Mouse (Mus musculus) liver (tissue): ENCODE data around the gene Aox3.

ENCODE experiments used
- DNase-seq: peaks from one replicate; pipeline ENCODE4 v3.0.0-alpha.2; 2020; ENCODE audit warnings: mixed read lengths

Gene Aox3

GRCm38 (mm10) chr1:58213838-58214237, 100.9 kb downstream of the Aox3 start:
- DNase-seq, result no peak

- no peak for DNase-seq
These were observed 102.4 kb downstream of the Aox3 start for GRCm38 (mm10) chr1:58215353-58215752.

DNA sequence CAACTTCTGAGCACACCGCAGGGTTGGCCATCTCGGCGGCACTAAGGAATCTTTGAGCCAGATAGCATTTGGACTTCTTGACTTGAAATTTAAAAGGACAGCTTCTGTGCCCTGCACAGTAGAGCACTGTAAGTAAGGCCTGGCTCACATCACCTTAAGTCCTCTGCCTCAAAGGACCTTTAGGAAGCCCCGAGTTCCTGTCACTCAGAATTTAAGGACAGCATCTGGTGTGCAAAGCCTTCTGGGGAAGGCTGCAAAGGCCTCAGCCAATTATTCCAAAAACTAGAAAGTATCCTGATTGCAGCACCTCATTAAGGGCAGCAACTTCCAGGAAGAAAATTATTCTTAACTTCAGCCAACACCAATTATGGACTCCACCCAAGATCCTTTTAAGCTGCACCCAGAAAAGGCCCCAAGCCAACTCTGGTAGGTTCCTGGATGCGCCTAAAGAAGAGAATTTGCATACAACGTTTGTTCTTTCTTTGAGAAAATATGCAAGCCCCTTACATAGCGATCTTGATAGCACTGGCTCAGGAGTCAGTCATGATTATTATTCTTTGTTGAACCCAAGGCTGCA, 103.1 kb downstream of the Aox3 start:
- no peak for DNase-seq

- no peak for DNase-seq
These were observed 108.1 kb downstream of the Aox3 start for GRCm38 (mm10) chr1:58221070-58221469.

DNA sequence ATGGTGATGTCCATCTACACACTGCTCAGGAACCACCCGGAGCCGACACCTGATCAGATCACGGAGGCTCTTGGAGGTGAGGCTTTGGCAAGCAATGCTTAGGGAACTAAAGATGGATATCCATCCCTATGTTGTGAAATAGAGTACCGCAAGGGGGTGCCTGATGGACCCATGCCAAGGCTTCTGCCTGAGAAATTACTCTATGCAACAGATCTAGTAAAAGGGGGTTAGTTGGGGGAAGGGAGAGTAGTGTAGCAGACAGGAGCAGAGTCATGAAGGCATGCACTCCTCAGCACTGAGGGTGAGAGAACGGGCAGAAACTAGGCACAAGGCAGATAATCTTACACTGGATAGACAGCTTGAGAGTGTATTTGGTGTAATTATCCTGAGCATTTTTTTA, 108.9 kb downstream of the Aox3 start:
- no peak for DNase-seq

DNA sequence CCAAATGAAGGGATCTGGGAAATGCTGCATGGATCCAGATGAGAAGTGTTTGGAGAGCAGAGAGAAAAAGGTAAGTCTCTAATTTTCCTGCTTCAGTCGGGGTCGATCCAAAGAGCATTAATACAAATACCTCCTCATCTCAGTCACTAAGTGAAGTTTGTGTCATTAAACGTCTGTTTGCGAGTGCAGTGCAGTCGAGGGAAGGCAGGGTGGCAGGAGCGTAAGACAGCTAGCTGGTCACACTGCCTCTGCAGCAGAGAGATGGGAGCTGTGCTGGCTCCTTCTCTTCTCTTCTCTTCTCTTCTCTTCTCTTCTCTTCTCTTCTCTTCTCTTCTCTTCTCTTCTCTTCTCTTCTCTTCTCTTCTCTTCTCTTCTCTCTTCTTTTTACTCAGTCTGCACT, 115.2 kb downstream of the Aox3 start:
- no peak for DNase-seq

DNA sequence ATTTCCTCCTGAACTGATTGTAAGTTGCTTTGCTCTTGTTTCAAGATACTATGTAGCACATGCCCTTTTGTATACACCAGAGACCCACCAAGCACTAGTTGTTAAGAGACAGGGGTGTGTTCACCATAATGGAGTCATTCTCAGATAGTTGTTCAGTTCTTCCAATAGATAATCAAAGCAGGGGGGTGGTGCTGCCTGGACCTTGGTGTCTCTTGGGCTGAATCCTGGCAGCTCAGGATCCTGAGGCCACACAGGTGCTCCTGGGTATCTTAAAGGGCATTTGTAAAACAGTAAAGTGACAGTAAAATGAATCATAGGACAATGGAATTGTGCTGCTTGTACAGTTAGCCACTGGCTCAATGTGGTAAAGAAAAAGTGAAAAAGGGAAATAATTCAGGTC, 116.0 kb downstream of the Aox3 start:
- no peak for DNase-seq

DNA sequence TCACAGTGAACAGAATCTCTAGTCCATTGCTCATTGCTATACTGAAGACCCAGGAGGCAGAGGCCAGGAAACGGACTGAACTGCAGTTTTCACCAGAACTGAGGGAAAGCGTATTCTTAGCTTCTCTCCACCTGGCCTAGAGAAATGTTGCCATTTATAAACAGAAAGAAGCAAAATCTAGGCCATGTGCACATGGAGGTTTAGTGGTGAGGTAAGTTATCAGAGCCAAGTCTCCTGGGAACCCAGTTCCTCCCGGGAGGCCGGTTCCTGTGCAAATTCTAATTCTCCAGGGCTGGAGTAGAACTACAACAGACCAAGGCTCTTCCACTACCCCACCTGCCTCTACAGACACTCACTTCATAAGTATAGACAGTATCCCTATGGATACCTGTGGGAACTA, 116.8 kb downstream of the Aox3 start:
- DNase-seq, result no peak

DNA sequence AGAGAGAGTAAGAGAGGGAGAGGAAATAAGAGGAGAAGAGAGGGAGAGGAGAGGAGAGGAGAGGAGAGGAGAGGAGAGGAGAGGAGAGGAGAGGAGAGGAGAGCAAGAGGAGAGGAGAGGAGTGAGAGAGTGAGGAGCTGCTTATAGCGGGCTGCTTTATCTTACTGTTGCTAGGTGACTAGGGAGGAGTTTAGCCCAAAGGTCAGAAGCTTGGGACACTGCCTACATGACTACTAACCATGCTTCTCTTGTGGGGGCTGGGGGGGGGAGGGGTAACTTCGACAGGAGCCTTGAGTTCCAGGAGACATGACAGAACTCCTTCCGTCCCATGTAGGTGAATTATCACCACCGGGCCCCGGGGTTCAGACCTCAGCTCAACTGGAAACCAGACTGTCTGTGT, 117.6 kb downstream of the Aox3 start:
- no peak for DNase-seq

GRCm38 (mm10) chr1:58235405-58235804, 122.5 kb downstream of the Aox3 start:
- DNase-seq, result no peak

DNA sequence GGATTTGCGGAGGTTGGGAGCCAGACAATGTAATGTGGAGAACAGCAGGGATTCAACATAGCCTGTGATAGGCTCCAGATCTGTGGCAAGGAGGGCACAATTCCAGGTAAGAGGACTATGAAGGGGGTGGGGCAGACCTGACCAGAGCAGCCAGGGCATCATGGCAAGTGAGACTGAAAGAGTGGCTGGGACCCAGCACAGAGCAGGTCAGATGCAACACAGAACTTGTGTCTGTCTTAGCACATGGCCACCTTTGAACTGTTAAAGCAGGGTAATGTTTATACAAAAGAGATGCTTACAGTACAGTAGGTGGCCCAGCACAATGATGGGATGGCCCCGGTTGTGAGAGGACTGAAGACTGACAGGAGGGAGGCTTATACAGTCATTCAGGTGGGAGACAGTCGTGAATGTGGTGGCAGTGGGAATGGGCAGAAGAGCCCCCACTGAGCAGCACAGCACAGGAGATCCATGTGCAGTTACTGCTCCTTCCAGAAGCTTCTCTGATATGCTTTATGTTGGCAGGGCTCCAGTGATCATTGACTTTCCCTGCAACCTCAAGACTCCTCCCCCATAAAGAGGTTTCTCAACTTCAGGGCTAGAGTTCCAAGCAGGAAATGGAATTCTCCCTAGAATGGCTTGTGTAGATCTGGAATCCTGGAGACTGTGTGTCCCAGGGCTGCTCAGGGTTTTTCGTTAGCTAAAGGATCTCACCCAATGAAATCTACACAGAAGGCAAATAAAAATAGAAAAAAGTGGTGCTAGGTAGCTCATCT, 124.8 kb downstream of the Aox3 start:
- DNase-seq, result no peak

- no peak for DNase-seq
These were observed 125.5 kb downstream of the Aox3 start for GRCm38 (mm10) chr1:58238440-58238839.

DNA sequence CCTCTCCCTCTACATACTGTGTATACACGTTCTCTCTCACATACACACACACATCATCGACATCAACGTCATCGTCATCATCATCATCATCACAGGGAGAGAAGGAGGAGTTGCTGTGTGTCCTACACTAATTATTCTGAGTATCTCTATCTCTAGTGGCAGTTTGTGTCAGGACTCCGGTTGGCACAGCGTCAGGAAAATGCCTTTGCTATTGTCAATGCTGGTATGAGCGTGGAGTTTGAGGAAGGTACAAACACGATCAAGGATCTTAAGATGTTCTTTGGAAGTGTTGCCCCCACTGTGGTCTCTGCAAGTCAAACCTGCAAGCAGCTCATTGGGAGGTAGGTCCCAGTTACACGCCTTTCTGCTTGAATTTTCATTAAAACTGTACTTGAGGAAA, 126.0 kb downstream of the Aox3 start:
- no peak for DNase-seq

DNA sequence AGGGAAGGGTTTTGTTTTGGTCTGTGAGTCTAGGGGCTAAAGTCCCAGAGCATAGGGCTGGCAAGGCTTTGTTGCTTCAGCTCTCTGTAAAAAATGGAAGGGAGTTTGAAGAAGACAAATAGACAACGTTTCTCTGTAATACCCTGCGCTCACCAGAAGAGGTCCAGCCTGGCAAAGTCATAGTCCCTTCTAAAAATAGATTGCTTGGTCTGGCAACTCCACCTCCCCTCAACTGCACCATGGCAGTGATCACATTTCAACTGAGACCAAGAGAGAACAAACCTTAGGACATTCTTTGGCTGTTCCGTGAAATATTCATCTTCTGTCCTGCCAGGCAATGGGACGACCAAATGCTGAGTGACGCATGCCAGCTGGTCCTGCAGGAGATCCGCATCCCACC, 127.4 kb downstream of the Aox3 start:
- DNase-seq, result no peak

GRCm38 (mm10) chr1:58244487-58244886, 131.6 kb downstream of the Aox3 start:
- no peak for DNase-seq

DNA sequence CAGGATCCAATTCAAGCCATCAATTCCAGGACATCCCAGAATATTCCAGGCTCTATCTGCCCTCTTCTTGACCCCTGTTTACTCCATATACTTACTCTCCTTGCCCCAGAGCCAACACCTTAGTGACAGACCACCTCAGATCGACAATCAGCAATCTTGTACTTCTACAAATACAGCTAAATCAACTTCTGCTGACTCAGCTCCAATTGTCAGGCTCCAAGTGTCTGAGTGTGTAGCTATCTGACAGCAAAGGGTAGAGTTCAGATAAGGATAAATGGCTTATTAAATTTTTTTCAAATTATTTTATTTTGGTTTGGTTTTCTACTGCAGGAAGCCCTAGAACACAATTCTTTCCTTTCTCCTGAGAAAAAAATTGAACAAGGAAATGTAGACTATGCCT, 135.6 kb downstream of the Aox3 start:
- DNase-seq, result no peak
